Mouse (Mus musculus) liver, embryonic 11.5 days (tissue): ENCODE measurements around the gene Rtn4ip1. TPM values are rescaled to one million over a fixed set of nuclear protein-coding genes. Genes with fewer than 3 reads are reported as not detected.
A peak's percentile ranks its signal among the peaks of the same experiment; 100 is the strongest.

ENCODE experiments used
- ATAC-seq: fragments of 200-750 bp; cut with Nextera tagmentation; replicated peaks from 2 replicates; pipeline ENCODE4 v1.8.0; 2017; ENCODE audit warnings: moderate number of reproducible peaks, mild to moderate bottlenecking, moderate TSS enrichment, moderate library complexity; ENCODE audit not compliant: low FRiP score
- DNase-seq: peaks from one replicate; pipeline ENCODE4 v3.0.0-alpha.2; 2017; ENCODE audit warnings: low spot score
- H3K27ac ChIP-seq: fragments of 300-500 bp; sonication (generic); 2 replicates; pipeline ENCODE4 v1.5.1; 2014; ENCODE audit warnings: mild to moderate bottlenecking, low read depth, low read length, control low read depth
- H3K27me3 ChIP-seq: fragments of 300-500 bp; sonication (generic); replicated peaks from 2 replicates; pipeline ENCODE4 v1.6.1; 2014; ENCODE audit warnings: low read length, mixed read lengths; ENCODE audit not compliant: control insufficient read depth, insufficient read depth
- H3K36me3 ChIP-seq: fragments of 300-500 bp; sonication (generic); 2 replicates; pipeline ENCODE4 v1.6.1; 2014; ENCODE audit warnings: mild to moderate bottlenecking, low read length, moderate library complexity, mixed read lengths; ENCODE audit not compliant: control insufficient read depth, insufficient read depth
- H3K4me1 ChIP-seq: fragments of 300-500 bp; sonication (generic); replicated peaks from 2 replicates; pipeline ENCODE4 v1.6.1; 2014; ENCODE audit warnings: low read length, mixed read lengths; ENCODE audit not compliant: control insufficient read depth, insufficient read depth
- H3K4me2 ChIP-seq: fragments of 300-500 bp; sonication (generic); 2 replicates; pipeline ENCODE4 v1.6.1; 2014; ENCODE audit warnings: mild to moderate bottlenecking, control low read depth, moderate library complexity
- H3K4me3 ChIP-seq: fragments of 300-500 bp; sonication (generic); 2 replicates; pipeline ENCODE4 v1.5.1; 2014; ENCODE audit warnings: low read depth, low read length, control low read depth
- H3K9ac ChIP-seq: fragments of 300-500 bp; sonication (generic); 2 replicates; pipeline ENCODE4 v1.6.1; 2014; ENCODE audit warnings: low read depth, low read length, control low read depth
- H3K9me3 ChIP-seq: fragments of 300-500 bp; sonication (generic); 2 replicates; pipeline ENCODE4 v1.6.1; 2016; ENCODE audit warnings: low read length, inconsistent platforms, mixed read lengths; ENCODE audit not compliant: control insufficient read depth
- WGBS: fragments of 180-500 bp; shearing (Covaris S2); extraction: QIAGEN DNeasy Blood & Tissue Kit; methylation state at CpG from one replicate; pipeline ENCODE4 v1.1.7; 2014; 5-methylcytosine and 5-hydroxymethylcytosine counted together
- polyA plus RNA-seq: library from polyadenylated mRNA; unstranded; fragments of >200 nt; fragmentation: Nextera tagmentation; extraction: Ambion mirVana; gene quantifications from 2 replicates; pipeline ENCODE4 v1.2.1, GENCODE M21; 2014

The Rtn4ip1 gene
- polyA plus RNA-seq, 1 experiment from 2014 or later = 25.8 TPM

- Histone ChIP-seq H3K36me3 (no peaks in the 10 kb centered on the region), H3K4me3 (no peak overlapping the region), H3K27ac (no peak overlapping the region), H3K4me2 (no peak overlapping the region), H3K9ac (no peak overlapping the region), H3K9me3 (no peaks in the 10 kb centered on the region), H3K27me3 (no peaks in the 10 kb centered on the region), H3K4me1 (no peaks in the 10 kb centered on the region)
- no peak for DNase-seq
- WGBS = 83% methylated on average over 2 of the region's 2 CpGs
- no peak for ATAC-seq
Measured at GRCm38 (mm10) chr10:43983866-43984265, 82.3 kb downstream of the Rtn4ip1 start.

DNA sequence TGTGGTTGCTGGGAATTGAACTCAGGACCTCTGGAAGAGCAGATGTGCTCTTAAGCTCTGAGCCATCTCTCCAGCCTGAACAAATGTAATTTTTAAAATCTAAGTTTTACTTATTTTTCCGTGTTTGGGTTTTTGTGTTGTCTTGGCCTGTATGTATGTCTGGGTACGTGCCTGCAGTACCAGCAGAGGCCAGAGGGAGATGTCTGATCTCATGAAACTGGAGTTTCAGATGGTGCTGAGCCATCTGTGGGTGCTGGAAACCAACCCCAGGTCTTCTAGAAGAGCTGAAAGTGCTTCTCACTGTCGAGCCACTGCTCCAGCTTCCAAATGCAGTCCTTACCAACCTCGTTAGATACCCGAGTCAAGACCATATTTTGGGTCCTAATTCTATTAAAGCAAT is 89.7 kb downstream of the Rtn4ip1 start:
- no peak for DNase-seq
- Histone ChIP-seq H3K4me2 (no peak overlapping the region), H3K27ac (no peak overlapping the region), H3K4me1 (no peaks in the 10 kb centered on the region), H3K9ac (no peak overlapping the region), H3K4me3 (no peak overlapping the region), H3K36me3 (no peaks in the 10 kb centered on the region), H3K9me3 (no peaks in the 10 kb centered on the region), H3K27me3 (peaks cover 4% of the 10 kb centered on the region; the same call in 1 of the 2 replicates)
- 86% methylated on average over 5 of the region's 5 CpGs for WGBS
- no peak for ATAC-seq

DNA sequence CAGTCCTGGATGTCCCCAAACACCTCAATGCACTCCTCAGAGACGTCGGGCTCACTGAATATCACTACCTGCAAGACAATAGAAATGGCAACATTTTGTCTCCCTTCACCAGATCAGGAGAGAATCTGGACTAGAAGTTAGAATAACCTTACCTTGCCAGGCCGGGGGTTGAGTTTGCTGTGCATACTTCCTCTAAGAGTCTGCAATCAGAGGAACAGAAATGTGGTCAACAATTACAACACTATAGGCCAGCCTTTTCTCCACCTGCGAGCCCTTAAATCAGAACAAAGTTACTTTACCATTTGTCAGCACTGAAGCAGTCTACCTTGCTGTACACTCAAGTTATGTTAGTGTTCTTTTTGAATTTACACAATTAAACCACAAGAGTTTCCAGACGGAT is 90.9 kb downstream of the Rtn4ip1 start:
- DNase-seq (no peak), ATAC-seq (no peak)
- Histone ChIP-seq H3K9ac (no peak overlapping the region), H3K4me1 (no peaks in the 10 kb centered on the region), H3K27me3 (peaks cover 4% of the 10 kb centered on the region; the same call in 1 of the 2 replicates), H3K4me3 (no peak overlapping the region), H3K4me2 (no peak overlapping the region), H3K27ac (no peak overlapping the region), H3K36me3 (no peaks in the 10 kb centered on the region), H3K9me3 (no peaks in the 10 kb centered on the region)
- WGBS = 77% methylated on average over 5 of the region's 5 CpGs

GRCm38 (mm10) chr10:43993198-43993597 is 91.6 kb downstream of the Rtn4ip1 start:
- Histone ChIP-seq H3K27ac (no peak overlapping the region), H3K9me3 (no peaks in the 10 kb centered on the region), H3K4me1 (0 out of 2 replicates have a peak, but pooled peaks cover 2% of the 10 kb centered on the region), H3K4me3 (no peak overlapping the region), H3K9ac (no peak overlapping the region), H3K36me3 (no peaks in the 10 kb centered on the region), H3K4me2 (no peak overlapping the region), H3K27me3 (peaks cover 4% of the 10 kb centered on the region; the same call in 1 of the 2 replicates)
- ATAC-seq (no peak), DNase-seq (no peak)
- 50% methylated on average over 6 of the region's 6 CpGs for WGBS

GRCm38 (mm10) chr10:43995858-43996650 is 94.4 kb downstream of the Rtn4ip1 start:
- Histone ChIP-seq H3K9ac (no peak overlapping the region), H3K9me3 (no peaks in the 10 kb centered on the region), H3K4me1 (0 out of 2 replicates have a peak, but pooled peaks cover 9% of the 10 kb centered on the region), H3K27ac (no peak overlapping the region), H3K27me3 (peaks cover 4% of the 10 kb centered on the region; the same call in 1 of the 2 replicates), H3K36me3 (no peaks in the 10 kb centered on the region), H3K4me3 (no peak overlapping the region), H3K4me2 (no peak overlapping the region)
- 65% methylated on average over 10 of the region's 10 CpGs for WGBS
- no peak for ATAC-seq
- no peak for DNase-seq

GRCm38 (mm10) chr10:43997276-43997675 is 95.7 kb downstream of the Rtn4ip1 start:
- H3K36me3 ChIP-seq = no peaks in the 10 kb centered on the region
- H3K9me3 ChIP-seq = no peaks in the 10 kb centered on the region
- no peak overlapping the region for H3K27ac ChIP-seq
- ATAC-seq (no peak), DNase-seq (no peak)
- H3K27me3 ChIP-seq = peaks cover 10% of the 10 kb centered on the region
- no peak overlapping the region for H3K9ac ChIP-seq
- H3K4me1 ChIP-seq = 0 out of 2 replicates have a peak, but pooled peaks cover 9% of the 10 kb centered on the region
- no peak overlapping the region for H3K4me2 ChIP-seq
- 82% methylated on average over 10 of the region's 10 CpGs for WGBS
- no peak overlapping the region for H3K4me3 ChIP-seq

DNA sequence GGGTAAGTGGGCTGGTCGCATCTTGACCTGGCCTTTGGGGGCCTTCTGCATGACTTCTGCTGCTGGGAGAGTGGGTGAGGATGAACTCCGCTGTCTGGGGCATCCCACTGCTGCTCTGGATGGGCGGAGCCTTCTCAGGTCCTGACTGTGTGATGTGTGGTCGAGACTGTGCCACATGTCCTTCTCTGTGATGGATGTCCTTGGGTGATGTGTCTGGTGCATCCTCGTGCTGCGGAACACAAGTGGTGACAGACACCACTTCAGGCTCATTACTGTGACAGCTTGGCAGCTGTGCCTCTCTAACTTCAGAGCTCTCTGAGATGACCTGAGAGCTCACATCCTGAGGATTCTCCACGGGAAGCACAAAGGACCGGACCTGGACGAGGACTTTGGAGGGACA is 96.4 kb downstream of the Rtn4ip1 start:
- DNase-seq (no peak), ATAC-seq (no peak)
- peaks cover 17% of the 10 kb centered on the region for H3K27me3 ChIP-seq
- H3K4me3 ChIP-seq = no peak overlapping the region
- H3K36me3 ChIP-seq = no peaks in the 10 kb centered on the region
- no peak overlapping the region for H3K9ac ChIP-seq
- no peak overlapping the region for H3K4me2 ChIP-seq
- 0 out of 2 replicates have a peak, but pooled peaks cover 9% of the 10 kb centered on the region for H3K4me1 ChIP-seq
- no peaks in the 10 kb centered on the region for H3K9me3 ChIP-seq
- WGBS = 70% methylated on average over 9 of the region's 9 CpGs
- no peak overlapping the region for H3K27ac ChIP-seq

DNA sequence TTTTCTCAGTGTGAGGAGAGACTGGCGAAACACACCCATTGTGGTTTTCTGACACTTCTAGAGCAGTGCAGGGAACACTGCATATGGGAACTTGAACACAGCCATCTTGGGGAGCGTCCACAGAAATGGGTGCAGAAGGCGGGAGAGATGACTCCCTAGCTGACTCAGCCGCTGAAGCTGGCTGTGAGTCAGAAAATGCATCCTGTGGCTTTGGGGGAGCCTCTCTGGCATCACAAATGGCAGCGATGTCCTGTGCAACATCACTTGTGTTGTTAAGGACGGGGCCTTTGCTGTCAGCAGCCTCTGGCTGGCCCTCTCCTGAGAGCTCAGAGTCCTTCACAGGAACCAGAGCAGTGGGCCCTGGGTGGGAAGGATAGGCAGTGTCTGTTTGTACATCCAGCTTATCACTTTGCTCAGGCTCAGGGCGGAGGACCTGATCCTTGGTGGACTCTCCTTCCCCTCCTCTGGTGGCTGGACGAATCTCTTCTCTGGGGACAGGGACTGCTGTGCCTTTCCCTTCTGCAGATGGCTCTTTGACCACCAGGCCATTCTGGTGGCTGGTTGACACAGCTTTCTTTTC is 97.0 kb downstream of the Rtn4ip1 start:
- Histone ChIP-seq H3K36me3 (no peaks in the 10 kb centered on the region), H3K4me2 (no peak overlapping the region), H3K9me3 (no peaks in the 10 kb centered on the region), H3K27me3 (peaks cover 22% of the 10 kb centered on the region), H3K4me1 (peaks cover 12% of the 10 kb centered on the region; the same call in 1 of the 2 replicates), H3K9ac (no peak overlapping the region), H3K27ac (no peak overlapping the region), H3K4me3 (no peak overlapping the region)
- WGBS = 58% methylated on average over 8 of the region's 8 CpGs
- ATAC-seq (peak; percentile 81), DNase-seq (no peak)
